Mouse (Mus musculus) lung, adult 2 months (tissue): ENCODE results near the gene Pcdh7.

Experiments used
- CTCF ChIP-seq: fragments of 200-500 bp; IDR thresholded peaks from 2 replicates; pipeline ENCODE4 v1.5.1; 2011; ENCODE audit warnings: mild to moderate bottlenecking, low read length, control low read depth; ENCODE audit not compliant: insufficient read depth
- POLR2A ChIP-seq: fragments of 200-500 bp; IDR thresholded peaks from 2 replicates; pipeline ENCODE4 v1.6.1; 2011; ENCODE audit warnings: low read depth, mild to moderate bottlenecking, control low read depth, low read length, borderline replicate concordance; ENCODE audit errors: extremely low read depth

DNA sequence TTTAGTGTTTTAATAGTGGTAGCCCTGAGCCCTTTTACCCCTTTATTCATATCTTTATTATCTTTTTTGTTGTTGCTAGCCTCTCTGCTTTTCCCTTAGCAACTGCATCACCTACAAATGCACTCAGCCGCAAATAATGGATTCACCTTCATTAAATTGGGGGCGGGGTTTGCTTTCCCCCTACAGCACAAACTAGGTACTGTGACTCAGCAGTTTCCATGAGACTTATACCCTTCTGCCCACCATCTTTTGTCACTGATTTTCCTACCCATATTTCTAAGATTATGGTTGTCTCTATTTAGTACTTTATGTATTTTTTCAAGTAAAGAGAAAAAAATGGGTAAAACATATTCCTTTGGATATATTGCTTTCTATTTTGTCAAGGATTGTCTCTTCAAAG is 56.7 kb downstream of the Pcdh7 start:
- TF ChIP-seq POLR2A (no peak), CTCF (no peak)
